Mouse (Mus musculus): ENCODE results near the gene Cep97. TPM values are rescaled to one million over a fixed set of nuclear protein-coding genes. Genes with fewer than 3 reads are reported as not detected.
A peak's percentile ranks its signal among the peaks of the same experiment; 100 is the strongest.

Cep97 gene
- polyA plus RNA-seq, 1 experiment from 2014 or later: 1.9 TPM

DNA sequence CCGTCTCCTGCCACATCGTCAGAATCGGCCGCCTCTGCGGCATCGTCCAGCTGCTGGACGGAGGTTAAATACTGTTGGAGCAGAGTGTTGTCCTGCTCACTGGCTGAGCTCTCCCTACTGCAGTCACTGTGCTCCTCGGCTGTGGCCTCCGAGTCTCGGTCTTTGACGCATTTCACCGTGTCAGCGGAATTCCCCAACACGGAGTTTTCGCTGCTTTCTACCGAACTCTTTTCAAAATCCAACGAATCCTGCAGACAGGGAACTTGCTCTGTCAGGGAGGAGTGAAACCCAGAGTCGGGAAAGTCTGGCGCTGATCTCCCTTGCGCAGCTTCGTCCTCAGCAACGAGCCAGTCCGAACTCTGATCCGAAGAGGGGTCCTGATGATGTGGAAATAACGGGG lies 29.3 kb downstream of the Cep97 start:
- Histone ChIP-seq H3K4me1 (replicated peaks; ENCODE audit: control insufficient read depth, insufficient read depth, low read length) (no peaks in the 10 kb centered on the region), H3K36me3 (ENCODE audit: control insufficient read depth, insufficient read depth) (no peaks in the 10 kb centered on the region), H3K27ac (ENCODE audit: low read depth, low read length) (no peak overlapping the region), H3K9me3 (ENCODE audit: control insufficient read depth) (no peaks in the 10 kb centered on the region), H3K9ac (ENCODE audit: low read depth, low read length) (no peak overlapping the region), H3K27me3 (replicated peaks; ENCODE audit: control insufficient read depth, insufficient read depth, low read length) (no peaks in the 10 kb centered on the region), H3K4me2 (replicated peaks; ENCODE audit: low read depth) (no peak overlapping the region), H3K4me3 (ENCODE audit: low read depth, low read length) (no peak overlapping the region)
- no peak for TF ChIP-seq CTCF (IDR thresholded peaks at IDR 0.05; ENCODE audit: low read depth)
- ATAC-seq: no peak
- WGBS: 89% methylated on average over 25 of the region's 25 CpGs

DNA sequence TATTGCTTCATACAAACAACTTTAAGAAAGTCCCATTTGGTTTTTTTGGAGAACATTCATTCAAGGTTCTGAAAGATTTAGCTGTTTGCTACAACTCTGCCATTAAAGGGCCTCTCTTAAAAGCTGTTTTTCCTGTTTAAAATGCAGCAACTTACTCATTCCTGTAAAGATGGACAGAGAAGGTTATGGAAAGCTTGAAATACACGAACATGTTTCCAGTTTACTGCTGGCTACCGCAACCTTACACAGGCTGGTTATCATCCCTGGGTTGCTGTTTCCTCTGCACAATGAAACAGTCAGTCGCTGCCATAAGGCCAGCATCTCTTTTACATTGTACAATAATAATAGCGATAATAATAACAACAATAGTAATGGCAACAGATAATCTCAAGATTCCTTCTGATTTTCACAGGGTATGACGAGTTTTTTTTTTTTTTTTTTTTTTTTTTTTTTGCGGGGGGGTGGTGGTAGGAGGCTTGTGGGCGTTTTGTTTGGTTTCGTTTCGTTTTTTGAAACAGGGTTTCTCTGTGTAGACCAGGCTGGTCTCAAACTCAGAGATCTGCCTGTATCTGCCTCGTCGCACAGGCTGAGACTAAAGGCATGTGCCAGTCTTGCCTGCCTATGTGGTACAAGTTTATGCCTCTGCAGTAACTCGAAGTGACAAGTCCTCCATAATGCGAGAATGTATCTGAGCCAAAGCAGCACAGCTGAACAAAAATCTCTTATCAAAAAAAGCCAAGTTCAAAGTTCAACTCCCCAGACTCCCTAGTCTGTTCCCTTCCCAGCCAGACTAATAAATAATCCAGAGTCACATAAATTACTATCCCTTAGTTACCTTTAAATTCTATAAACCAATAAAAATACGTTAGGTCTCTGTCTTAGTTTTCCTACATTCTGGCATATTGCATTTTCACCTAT lies 32.6 kb downstream of the Cep97 start:
- H3K4me1 ChIP-seq (replicated peaks; ENCODE audit: control insufficient read depth, insufficient read depth, low read length): no peaks in the 10 kb centered on the region
- H3K36me3 ChIP-seq (ENCODE audit: control insufficient read depth, insufficient read depth): no peaks in the 10 kb centered on the region
- 72% methylated on average over 14 of the region's 14 CpGs for WGBS
- no peak overlapping the region for H3K9ac ChIP-seq (ENCODE audit: low read depth, low read length)
- no peaks in the 10 kb centered on the region for H3K27me3 ChIP-seq (replicated peaks; ENCODE audit: control insufficient read depth, insufficient read depth, low read length)
- H3K4me2 ChIP-seq (replicated peaks; ENCODE audit: low read depth): no peak overlapping the region
- H3K9me3 ChIP-seq (ENCODE audit: control insufficient read depth): no peaks in the 10 kb centered on the region
- H3K4me3 ChIP-seq (ENCODE audit: low read depth, low read length): no peak overlapping the region
- H3K27ac ChIP-seq (ENCODE audit: low read depth, low read length): no peak overlapping the region
- TF ChIP-seq CTCF (IDR thresholded peaks at IDR 0.05; ENCODE audit: low read depth): no peak
- no peak for ATAC-seq

DNA sequence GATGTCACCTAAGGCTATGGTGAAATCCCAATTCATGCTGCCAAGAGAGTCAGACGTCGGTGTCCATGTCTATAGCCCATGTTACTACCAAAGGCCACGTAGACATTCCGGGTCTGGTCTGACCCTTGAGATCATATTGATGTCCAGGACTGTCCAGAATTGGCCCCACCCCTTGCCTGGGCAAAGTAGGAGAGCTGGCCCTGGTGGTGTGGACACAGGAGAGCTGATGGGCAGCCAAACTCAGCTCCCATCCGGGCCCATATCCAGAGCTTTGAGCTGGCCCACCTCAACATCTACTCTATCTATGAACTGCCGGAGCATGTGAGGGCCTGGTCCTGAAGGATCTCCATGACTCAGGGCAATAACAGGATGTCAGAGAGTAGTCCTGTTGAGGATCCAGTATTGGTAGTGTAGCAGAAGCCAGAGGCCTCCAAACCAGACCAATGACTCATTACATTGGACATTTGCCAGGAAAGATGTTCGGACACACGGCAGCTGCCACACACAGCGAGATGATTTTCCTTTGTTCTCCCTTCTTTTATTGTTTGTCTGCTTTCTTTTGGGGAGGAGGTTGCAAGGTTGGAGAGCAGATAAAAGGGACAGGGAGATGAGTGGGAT lies 36.2 kb downstream of the Cep97 start:
- Histone ChIP-seq H3K9ac (ENCODE audit: low read depth, low read length) (no peak overlapping the region), H3K9me3 (ENCODE audit: control insufficient read depth) (no peaks in the 10 kb centered on the region), H3K27ac (ENCODE audit: low read depth, low read length) (no peak overlapping the region), H3K36me3 (ENCODE audit: control insufficient read depth, insufficient read depth) (no peaks in the 10 kb centered on the region), H3K4me2 (replicated peaks; ENCODE audit: low read depth) (no peak overlapping the region), H3K4me1 (replicated peaks; ENCODE audit: control insufficient read depth, insufficient read depth, low read length) (no peaks in the 10 kb centered on the region), H3K4me3 (ENCODE audit: low read depth, low read length) (no peak overlapping the region), H3K27me3 (replicated peaks; ENCODE audit: control insufficient read depth, insufficient read depth, low read length) (no peaks in the 10 kb centered on the region)
- 60% methylated on average over 9 of the region's 9 CpGs for WGBS
- TF ChIP-seq CTCF (IDR thresholded peaks at IDR 0.05; ENCODE audit: low read depth): no peak
- no peak; the same call in 1 of the 2 replicates for ATAC-seq

DNA sequence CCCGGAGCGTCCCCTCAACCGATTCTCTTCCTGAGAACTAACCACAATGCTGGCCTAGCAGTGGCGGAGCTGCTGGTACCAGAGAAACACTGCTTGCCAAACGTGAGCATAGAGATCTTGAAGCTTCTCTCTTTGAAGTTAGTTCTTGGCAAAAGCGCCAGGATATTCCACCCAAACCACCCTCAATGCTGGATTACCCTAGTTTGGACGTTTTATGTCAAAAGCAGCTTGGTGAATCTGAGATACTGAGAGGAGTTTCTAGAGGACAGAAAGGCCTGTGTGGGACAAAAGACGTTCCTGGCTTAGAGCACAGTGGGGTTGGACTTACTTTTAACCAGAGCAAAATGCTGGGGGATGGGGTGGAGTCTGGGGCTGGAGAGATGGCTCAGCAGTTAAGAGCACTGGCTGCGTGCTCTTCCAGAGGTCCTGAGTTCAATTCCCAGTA lies 39.0 kb downstream of the Cep97 start:
- Histone ChIP-seq H3K27me3 (replicated peaks; ENCODE audit: control insufficient read depth, insufficient read depth, low read length) (no peaks in the 10 kb centered on the region), H3K4me1 (replicated peaks; ENCODE audit: control insufficient read depth, insufficient read depth, low read length) (no peaks in the 10 kb centered on the region), H3K9me3 (ENCODE audit: control insufficient read depth) (no peaks in the 10 kb centered on the region), H3K9ac (ENCODE audit: low read depth, low read length) (peak overlapping the region; percentile 50), H3K4me2 (replicated peaks; ENCODE audit: low read depth) (peak overlapping the region; percentile 85), H3K36me3 (ENCODE audit: control insufficient read depth, insufficient read depth) (no peaks in the 10 kb centered on the region), H3K4me3 (ENCODE audit: low read depth, low read length) (peak overlapping the region; percentile 66), H3K27ac (ENCODE audit: low read depth, low read length) (peak overlapping the region; percentile 51; the same call in 1 of the 2 replicates)
- ATAC-seq: no peak
- 10% methylated on average over 9 of the region's 9 CpGs for WGBS
- no peak for TF ChIP-seq CTCF (IDR thresholded peaks at IDR 0.05; ENCODE audit: low read depth)

DNA sequence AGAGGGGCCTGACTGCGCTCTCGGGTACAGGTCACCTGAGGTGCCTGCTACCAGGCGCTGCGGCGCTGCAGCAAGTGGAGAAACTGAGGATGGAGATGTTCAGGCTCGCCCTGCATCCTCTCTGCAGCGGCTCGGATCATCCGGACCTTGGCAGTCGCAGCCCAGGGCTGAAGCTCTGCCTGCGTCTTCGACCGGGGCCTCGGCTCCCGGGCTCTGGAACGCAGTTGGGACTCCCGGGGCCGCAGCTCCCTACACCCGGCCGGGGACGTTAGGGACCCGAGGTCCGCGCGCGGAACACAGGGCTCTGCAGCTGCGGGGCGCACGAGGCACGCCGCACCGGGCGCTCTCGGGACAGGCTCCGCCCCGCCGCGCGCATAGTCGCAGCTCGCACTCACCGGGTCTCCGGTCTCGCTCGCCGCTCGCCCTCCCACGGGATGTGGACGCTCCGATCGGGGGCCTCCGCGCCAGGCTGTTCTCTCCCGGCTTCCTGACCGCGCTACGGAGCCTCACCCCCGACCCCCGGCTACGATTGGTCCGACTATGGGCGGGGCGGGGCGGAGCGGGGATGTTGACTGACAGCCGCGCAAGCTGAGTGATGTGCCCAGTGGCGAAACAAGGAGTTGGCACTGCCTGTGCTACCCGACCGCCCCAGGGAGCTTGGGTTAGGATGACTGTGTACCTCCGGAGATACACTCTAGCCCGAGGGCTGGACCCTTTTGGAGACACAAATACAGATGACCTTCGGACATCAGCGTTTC lies 39.6 kb downstream of the Cep97 start, which contains the start of gene Nxpe3:
TSS of gene Nxpe3 (minus strand) at position 393 of the 758 bp plus-strand sequence.
- H3K4me1 ChIP-seq (replicated peaks; ENCODE audit: control insufficient read depth, insufficient read depth, low read length): no peaks in the 10 kb centered on the region
- H3K27me3 ChIP-seq (replicated peaks; ENCODE audit: control insufficient read depth, insufficient read depth, low read length): no peaks in the 10 kb centered on the region
- H3K9ac ChIP-seq (ENCODE audit: low read depth, low read length): peak within 1 kb of the TSS; percentile 50
- ATAC-seq: peak; percentile 82
- peak within 1 kb of the TSS; percentile 51; the same call in 1 of the 2 replicates for H3K27ac ChIP-seq (ENCODE audit: low read depth, low read length)
- no peaks in the 10 kb centered on the region for H3K9me3 ChIP-seq (ENCODE audit: control insufficient read depth)
- peak within 1 kb of the TSS; percentile 85 for H3K4me2 ChIP-seq (replicated peaks; ENCODE audit: low read depth)
- under 1% methylated on average over 70 of the region's 74 CpGs for WGBS
- peak within 1 kb of the TSS; percentile 66 for H3K4me3 ChIP-seq (ENCODE audit: low read depth, low read length)
- no peaks in the 10 kb centered on the region for H3K36me3 ChIP-seq (ENCODE audit: control insufficient read depth, insufficient read depth)
- no peak; the same call in none of the 2 replicates for TF ChIP-seq CTCF (IDR thresholded peaks at IDR 0.05; ENCODE audit: low read depth)

DNA sequence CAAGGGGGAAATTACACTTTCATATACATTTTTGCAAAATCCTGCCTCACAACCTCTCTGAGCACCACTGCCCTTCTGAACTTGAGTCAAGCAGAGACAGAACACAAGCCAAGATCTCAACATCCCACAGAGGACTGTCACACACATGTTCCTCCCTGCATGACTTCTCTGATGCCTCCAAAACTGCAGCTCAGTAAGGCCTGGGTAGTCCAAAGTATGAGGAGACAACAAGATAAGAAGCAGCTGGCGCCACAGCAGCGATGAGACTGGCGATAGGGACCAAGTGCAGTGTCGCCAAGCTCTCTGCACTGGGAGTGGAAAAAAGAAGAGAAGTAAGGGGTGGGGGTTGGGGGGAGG lies 40.1 kb downstream of the Cep97 start:
- no peaks in the 10 kb centered on the region for H3K9me3 ChIP-seq (ENCODE audit: control insufficient read depth)
- no peaks in the 10 kb centered on the region for H3K36me3 ChIP-seq (ENCODE audit: control insufficient read depth, insufficient read depth)
- peak overlapping the region; percentile 66 for H3K4me3 ChIP-seq (ENCODE audit: low read depth, low read length)
- TF ChIP-seq CTCF (IDR thresholded peaks at IDR 0.05; ENCODE audit: low read depth): no peak
- no peaks in the 10 kb centered on the region for H3K27me3 ChIP-seq (replicated peaks; ENCODE audit: control insufficient read depth, insufficient read depth, low read length)
- peak overlapping the region; percentile 50 for H3K9ac ChIP-seq (ENCODE audit: low read depth, low read length)
- H3K27ac ChIP-seq (ENCODE audit: low read depth, low read length): no peak overlapping the region
- ATAC-seq: no peak
- H3K4me1 ChIP-seq (replicated peaks; ENCODE audit: control insufficient read depth, insufficient read depth, low read length): no peaks in the 10 kb centered on the region
- 1% methylated on average over 4 of the region's 4 CpGs for WGBS
- H3K4me2 ChIP-seq (replicated peaks; ENCODE audit: low read depth): peak overlapping the region; percentile 85

Data from intestine, postnatal 0 days (tissue).